Mouse (Mus musculus): ENCODE results near the gene Gm49358. TPM values are rescaled to one million over a fixed set of nuclear protein-coding genes. Genes with fewer than 3 reads are reported as not detected.

The Gm49358 gene
- polyA plus RNA-seq, 1 experiment: not detected

DNA sequence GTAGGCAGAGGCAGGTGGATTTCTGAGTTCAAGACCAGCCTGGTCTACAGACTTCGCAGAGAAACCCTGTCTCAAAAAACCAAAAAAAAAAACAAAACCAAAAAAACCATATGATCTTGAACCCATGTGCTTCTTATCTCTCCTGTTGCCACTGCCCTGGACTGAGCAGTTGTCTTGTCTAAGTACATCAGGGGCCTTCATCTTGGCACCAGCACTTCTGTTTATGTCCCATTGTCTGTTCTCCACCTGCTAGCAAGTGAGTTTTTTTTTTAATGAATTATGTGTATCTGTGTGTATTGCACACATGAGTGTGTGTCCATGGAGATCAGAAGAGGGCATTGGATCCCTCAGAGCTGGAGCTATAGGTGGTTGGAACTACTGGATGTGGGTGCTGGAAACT, 43.6 kb downstream of the Gm49358 start:
- Histone ChIP-seq H3K4me3 (ENCODE audit: insufficient read depth, low read length) (no peak overlapping the region), H3K27ac (ENCODE audit: insufficient read depth, low read depth, low read length) (no peak overlapping the region), H3K4me1 (ENCODE audit: control insufficient read depth, insufficient read depth, low read length) (no peaks in the 10 kb centered on the region)
- TF ChIP-seq CTCF (IDR thresholded peaks at IDR 0.05; ENCODE audit: low read depth, low read length) (no peak), POLR2A (IDR thresholded peaks at IDR 0.05; ENCODE audit: borderline replicate concordance, low read depth, low read length) (no peak)

DNA sequence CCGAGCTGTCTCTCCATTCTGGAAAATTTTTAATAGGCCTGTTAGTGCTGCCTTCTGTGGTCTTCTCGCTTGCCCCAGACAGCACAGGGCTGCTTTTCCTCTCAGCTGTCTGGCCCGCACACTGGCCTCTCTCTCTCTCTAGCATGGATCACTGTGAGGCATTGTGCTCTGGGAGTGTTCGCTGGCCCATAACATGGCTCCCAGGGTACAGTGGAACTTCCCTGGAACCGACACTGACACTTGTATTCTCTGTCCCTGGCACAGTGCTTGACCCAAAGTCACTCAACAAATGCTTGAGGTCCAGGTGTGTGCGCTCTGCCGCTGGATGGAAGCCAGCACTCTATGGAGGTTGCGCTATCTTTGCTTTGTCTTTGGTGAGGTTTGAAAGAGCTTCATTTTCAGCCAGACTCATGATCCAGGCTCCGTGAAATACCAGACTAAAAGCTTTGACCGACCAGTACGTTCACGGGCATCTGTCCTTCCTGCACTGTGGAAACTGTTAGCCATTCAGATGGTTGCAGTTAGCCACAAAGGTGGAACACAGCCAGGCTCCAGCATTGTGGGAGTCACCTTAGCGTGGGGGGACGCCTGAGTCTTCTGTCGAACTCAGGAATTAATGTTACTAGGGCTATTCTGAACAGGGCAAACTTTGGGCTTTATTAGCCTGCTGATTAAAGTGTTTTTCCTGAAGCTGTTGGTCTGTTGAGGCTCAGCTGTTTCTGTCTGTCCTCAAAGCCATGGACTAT, 44.4 kb downstream of the Gm49358 start:
- Histone ChIP-seq H3K27ac (ENCODE audit: insufficient read depth, low read depth, low read length) (no peak overlapping the region), H3K4me3 (ENCODE audit: insufficient read depth, low read length) (no peak overlapping the region), H3K4me1 (ENCODE audit: control insufficient read depth, insufficient read depth, low read length) (no peaks in the 10 kb centered on the region)
- no peak for TF ChIP-seq POLR2A (IDR thresholded peaks at IDR 0.05; ENCODE audit: borderline replicate concordance, low read depth, low read length)
- TF ChIP-seq CTCF (IDR thresholded peaks at IDR 0.05; ENCODE audit: low read depth, low read length): no peak

DNA sequence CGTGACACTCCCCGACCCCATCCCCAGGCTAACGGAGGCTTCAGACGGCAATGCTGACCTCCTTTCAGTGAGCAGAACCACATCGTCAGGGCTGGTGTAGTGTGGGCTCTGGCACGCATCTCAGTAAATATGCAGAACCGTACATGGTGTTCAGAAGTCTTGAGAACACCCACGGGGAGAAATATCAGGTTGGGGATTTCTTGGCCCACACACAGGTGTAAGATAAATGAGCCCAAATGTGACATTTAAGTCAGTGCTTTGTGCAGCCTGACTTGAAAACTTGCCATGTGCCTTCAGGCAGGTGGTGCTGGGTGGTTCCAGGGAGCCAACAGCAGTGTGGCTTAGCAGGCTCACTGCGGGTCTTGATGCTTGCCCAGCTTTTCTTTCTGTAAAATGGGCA, 46.2 kb downstream of the Gm49358 start:
- no peak for TF ChIP-seq CTCF (IDR thresholded peaks at IDR 0.05; ENCODE audit: low read depth, low read length)
- no peak for TF ChIP-seq POLR2A (IDR thresholded peaks at IDR 0.05; ENCODE audit: borderline replicate concordance, low read depth, low read length)
- H3K4me1 ChIP-seq (ENCODE audit: control insufficient read depth, insufficient read depth, low read length): peaks cover 4% of the 10 kb centered on the region
- no peak overlapping the region for H3K27ac ChIP-seq (ENCODE audit: insufficient read depth, low read depth, low read length)
- no peak overlapping the region for H3K4me3 ChIP-seq (ENCODE audit: insufficient read depth, low read length)

DNA sequence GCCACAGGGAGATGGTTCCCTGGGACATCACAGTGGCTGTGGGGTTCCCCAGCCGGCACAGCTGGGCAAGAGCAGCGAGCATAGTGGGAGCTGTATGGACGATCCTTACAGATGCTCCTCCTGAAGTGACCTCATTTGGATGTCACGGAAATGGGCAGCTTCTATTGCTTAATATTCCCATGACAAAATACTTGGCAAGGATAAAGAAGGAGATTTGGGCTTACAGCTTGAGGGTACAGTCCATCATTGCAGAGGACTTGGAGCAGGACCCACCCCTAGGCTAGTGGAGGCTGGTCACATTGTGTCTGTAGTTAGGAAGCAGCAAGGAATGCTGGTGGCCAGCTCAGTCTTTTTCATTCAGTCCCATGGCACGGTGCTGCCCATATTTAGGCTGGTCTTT, 46.8 kb downstream of the Gm49358 start:
- H3K4me3 ChIP-seq (ENCODE audit: insufficient read depth, low read length): no peak overlapping the region
- no peak overlapping the region for H3K27ac ChIP-seq (ENCODE audit: insufficient read depth, low read depth, low read length)
- TF ChIP-seq CTCF (IDR thresholded peaks at IDR 0.05; ENCODE audit: low read depth, low read length) (no peak), POLR2A (IDR thresholded peaks at IDR 0.05; ENCODE audit: borderline replicate concordance, low read depth, low read length) (no peak)
- H3K4me1 ChIP-seq (ENCODE audit: control insufficient read depth, insufficient read depth, low read length): peaks cover 10% of the 10 kb centered on the region

DNA sequence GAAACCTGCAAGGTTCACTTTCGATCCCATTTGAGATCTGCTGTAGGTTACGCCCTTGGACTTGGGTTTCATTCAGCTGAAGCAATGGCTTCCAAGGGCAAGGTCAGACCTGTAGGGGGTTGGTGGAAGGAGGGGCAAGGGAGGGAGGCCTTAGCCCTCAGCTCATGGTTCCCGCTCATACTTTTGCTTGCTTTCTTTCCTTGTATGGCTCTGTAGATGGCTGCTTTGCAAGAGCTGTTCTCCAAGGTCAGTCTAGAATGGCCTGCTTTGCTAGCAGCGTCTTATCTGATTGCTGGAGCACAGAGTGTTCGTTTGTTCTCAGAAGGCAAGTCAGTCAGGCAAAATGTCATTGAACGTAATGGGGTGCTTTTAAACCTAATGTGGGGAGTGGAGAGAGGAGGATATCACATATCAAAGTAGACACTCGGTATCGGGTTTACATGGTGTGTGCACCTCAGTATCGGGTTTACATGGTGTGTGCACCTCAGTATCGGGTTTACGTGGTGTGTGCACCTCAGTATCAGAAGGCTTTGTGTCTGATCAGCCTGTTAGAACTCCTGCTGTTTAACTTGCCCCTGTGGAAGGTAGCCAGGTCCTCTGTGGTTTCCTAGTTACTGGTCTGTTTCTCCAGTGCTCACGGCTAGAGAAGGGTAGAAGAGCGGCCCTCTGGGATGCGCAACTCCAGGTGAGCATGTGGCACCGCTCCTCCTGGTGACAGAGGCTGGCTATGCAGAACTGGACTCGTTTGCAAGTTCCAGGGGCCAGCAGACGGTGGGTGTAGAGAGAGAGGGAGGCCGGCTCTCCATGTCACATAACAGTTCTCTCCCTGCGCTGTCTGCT, 50.7 kb downstream of the Gm49358 start:
- H3K4me3 ChIP-seq (ENCODE audit: insufficient read depth, low read length): no peak overlapping the region
- TF ChIP-seq POLR2A (IDR thresholded peaks at IDR 0.05; ENCODE audit: borderline replicate concordance, low read depth, low read length) (no peak), CTCF (IDR thresholded peaks at IDR 0.05; ENCODE audit: low read depth, low read length) (no peak)
- H3K27ac ChIP-seq (ENCODE audit: insufficient read depth, low read depth, low read length): no peak overlapping the region
- H3K4me1 ChIP-seq (ENCODE audit: control insufficient read depth, insufficient read depth, low read length): peaks cover 10% of the 10 kb centered on the region

DNA sequence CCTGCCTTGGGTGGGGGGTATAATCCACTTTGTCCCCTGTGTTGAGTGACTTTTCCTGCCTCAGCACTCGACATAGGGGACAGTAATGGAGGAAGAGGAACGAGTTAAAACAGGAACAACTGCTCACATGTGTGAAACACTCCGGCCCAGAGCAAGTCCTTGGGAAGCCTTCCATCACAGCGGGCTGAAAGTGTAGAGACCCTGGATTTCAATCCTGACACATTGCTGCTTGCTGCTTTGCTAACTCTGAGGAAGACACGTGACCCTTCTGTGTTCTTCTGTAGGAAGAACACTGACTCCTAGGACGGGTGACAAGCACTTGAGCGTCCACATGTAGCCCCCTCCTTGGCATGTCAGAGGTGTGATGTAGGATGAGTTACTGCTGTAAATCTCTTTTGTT, 51.4 kb downstream of the Gm49358 start:
- H3K4me1 ChIP-seq (ENCODE audit: control insufficient read depth, insufficient read depth, low read length): peaks cover 10% of the 10 kb centered on the region
- no peak for TF ChIP-seq POLR2A (IDR thresholded peaks at IDR 0.05; ENCODE audit: borderline replicate concordance, low read depth, low read length)
- no peak for TF ChIP-seq CTCF (IDR thresholded peaks at IDR 0.05; ENCODE audit: low read depth, low read length)
- no peak overlapping the region for H3K27ac ChIP-seq (ENCODE audit: insufficient read depth, low read depth, low read length)
- H3K4me3 ChIP-seq (ENCODE audit: insufficient read depth, low read length): no peak overlapping the region

DNA sequence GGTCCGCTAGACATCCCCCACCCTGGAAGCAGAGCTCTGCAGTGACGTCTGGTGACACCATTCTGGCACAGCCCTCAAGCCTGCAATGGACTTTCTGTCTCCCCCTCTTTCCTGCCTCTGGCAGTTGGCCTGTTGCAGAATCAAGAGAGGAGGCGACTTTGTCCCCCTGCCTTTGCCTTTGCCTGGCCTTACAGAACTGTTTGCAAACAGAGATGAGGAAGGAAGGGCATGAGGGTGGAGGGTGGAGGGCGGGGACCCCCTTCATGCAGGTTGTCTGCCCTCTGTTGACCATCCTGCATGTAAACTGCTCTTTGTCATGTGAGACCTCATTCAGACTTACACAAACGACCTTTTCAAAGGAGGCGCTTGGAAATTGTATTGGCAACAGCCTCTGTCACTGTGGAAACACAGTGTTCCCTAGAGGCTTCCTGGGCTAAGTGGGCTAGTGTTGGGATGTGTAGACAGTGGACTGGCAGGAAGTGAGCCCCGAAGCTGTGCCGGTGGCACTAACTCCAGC, 55.9 kb downstream of the Gm49358 start:
- TF ChIP-seq CTCF (IDR thresholded peaks at IDR 0.05; ENCODE audit: low read depth, low read length): no peak
- no peak for TF ChIP-seq POLR2A (IDR thresholded peaks at IDR 0.05; ENCODE audit: borderline replicate concordance, low read depth, low read length)
- no peak overlapping the region for H3K27ac ChIP-seq (ENCODE audit: insufficient read depth, low read depth, low read length)
- peaks cover 10% of the 10 kb centered on the region for H3K4me1 ChIP-seq (ENCODE audit: control insufficient read depth, insufficient read depth, low read length)
- no peak overlapping the region for H3K4me3 ChIP-seq (ENCODE audit: insufficient read depth, low read length)

DNA sequence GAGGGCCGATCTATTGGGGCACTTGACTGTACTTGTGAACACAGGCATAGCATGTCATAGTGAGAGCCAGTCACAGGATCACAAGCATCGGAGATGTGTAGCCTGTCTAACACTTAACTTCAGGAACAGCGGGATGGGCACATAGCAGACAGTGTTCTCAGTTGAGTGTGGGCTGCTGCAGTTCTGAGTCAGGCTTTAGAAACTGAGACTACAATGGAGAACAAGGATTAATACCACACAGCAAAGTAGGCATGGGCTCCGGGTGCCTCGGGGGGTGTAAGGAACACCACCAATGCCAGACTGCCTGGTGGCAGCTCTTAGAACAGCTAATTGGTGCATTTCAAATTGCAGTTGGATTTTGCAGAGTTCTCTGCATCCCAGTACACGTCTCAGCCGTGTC, 57.2 kb downstream of the Gm49358 start:
- H3K4me1 ChIP-seq (ENCODE audit: control insufficient read depth, insufficient read depth, low read length): peaks cover 2% of the 10 kb centered on the region
- no peak overlapping the region for H3K4me3 ChIP-seq (ENCODE audit: insufficient read depth, low read length)
- TF ChIP-seq CTCF (IDR thresholded peaks at IDR 0.05; ENCODE audit: low read depth, low read length) (no peak), POLR2A (IDR thresholded peaks at IDR 0.05; ENCODE audit: borderline replicate concordance, low read depth, low read length) (no peak)
- H3K27ac ChIP-seq (ENCODE audit: insufficient read depth, low read depth, low read length): no peak overlapping the region

DNA sequence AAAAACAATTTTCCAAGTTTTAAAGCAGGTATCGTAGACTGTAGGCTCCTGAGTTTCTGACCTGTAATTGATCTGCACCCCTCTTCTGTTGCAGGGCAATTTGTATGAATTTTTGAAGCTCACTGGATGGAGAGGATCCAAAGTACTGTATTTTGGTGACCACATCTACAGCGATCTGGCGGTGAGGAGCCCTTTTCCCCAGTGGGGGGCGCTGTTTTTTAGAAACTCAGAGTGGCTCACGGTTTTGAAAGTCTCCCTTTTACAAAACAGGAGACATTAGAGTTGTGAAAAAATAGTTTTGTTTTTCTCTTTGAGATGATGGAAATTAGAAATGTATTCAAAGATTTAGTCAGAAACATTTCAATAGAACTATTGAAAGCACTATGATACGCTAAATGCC, 60.3 kb downstream of the Gm49358 start:
- peaks cover 16% of the 10 kb centered on the region for H3K4me1 ChIP-seq (ENCODE audit: control insufficient read depth, insufficient read depth, low read length)
- no peak overlapping the region for H3K27ac ChIP-seq (ENCODE audit: insufficient read depth, low read depth, low read length)
- TF ChIP-seq POLR2A (IDR thresholded peaks at IDR 0.05; ENCODE audit: borderline replicate concordance, low read depth, low read length) (no peak), CTCF (IDR thresholded peaks at IDR 0.05; ENCODE audit: low read depth, low read length) (peak; percentile 64)
- no peak overlapping the region for H3K4me3 ChIP-seq (ENCODE audit: insufficient read depth, low read length)

DNA sequence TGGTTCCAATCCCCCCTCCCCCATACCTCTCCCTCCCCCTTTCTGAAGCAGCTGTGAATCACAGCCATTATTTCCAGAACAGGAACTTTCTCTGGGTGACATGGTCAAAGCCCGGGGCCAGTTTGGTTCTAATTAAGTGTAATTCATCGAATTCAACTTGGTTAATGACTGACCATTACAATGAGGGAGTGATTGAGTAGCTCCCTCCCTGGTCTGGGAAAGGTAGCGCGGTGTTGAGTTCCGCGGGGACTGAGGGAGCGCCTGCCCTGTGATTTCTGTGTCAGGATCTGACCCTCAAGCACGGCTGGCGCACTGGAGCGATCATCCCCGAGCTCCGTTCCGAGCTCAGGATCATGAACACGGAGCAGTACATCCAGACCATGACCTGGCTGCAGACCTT, 61.1 kb downstream of the Gm49358 start:
- H3K4me3 ChIP-seq (ENCODE audit: insufficient read depth, low read length): no peak overlapping the region
- H3K27ac ChIP-seq (ENCODE audit: insufficient read depth, low read depth, low read length): no peak overlapping the region
- TF ChIP-seq POLR2A (IDR thresholded peaks at IDR 0.05; ENCODE audit: borderline replicate concordance, low read depth, low read length): no peak
- no peak for TF ChIP-seq CTCF (IDR thresholded peaks at IDR 0.05; ENCODE audit: low read depth, low read length)
- peaks cover 16% of the 10 kb centered on the region for H3K4me1 ChIP-seq (ENCODE audit: control insufficient read depth, insufficient read depth, low read length)
